Mouse (Mus musculus): ENCODE results near the gene Zranb1.

- TF ChIP-seq CTCF (IDR thresholded peaks at IDR 0.05; ENCODE audit: low read depth, low read length) (no peak), GATA1 (IDR thresholded peaks at IDR 0.05; ENCODE audit: borderline replicate concordance, low read length) (no peak), POLR2AphosphoS5 (IDR thresholded peaks at IDR 0.05; ENCODE audit: insufficient replicate concordance, low read depth, low read length) (no peak), GATA2 (IDR thresholded peaks at IDR 0.05; ENCODE audit: borderline replicate concordance, low read depth, low read length) (no peak), TAL1 (conservative IDR thresholded peaks at IDR 0.05; ENCODE audit: low read depth, low read length) (no peak)
Measured at GRCm38 (mm10) chr7:132934743-132935142, 3.8 kb downstream of the Zranb1 start.

Data from G1E (cell line).